Mouse (Mus musculus): ENCODE data around the gene Ano4. TPM values are rescaled to one million over a fixed set of nuclear protein-coding genes. Genes with fewer than 3 reads are reported as not detected.
A peak's percentile ranks its signal among the peaks of the same experiment; 100 is the strongest.

Gene Ano4
- total RNA-seq, 1 experiment from 2014 or later = 0.58 TPM

DNA sequence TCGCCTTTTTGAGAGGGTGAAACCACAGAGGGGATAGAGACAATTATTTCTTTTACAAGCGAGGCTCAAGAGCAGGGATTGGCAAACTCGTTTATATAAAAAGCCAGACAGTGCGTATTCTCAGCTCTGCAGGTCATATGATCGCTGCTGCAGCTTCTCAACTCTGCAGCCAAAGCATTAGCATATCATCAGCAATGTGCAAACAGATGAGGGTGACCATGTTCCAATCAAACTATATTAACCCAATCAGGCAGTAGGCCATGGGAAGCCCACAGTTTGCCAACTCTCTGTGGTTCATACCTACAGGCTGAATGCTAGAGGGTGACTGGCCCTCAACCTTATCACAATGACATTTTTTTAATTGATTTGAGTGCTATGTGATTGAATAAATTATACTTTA lies 64.2 kb downstream of the Ano4 start:
- DNase-seq = no peak

DNA sequence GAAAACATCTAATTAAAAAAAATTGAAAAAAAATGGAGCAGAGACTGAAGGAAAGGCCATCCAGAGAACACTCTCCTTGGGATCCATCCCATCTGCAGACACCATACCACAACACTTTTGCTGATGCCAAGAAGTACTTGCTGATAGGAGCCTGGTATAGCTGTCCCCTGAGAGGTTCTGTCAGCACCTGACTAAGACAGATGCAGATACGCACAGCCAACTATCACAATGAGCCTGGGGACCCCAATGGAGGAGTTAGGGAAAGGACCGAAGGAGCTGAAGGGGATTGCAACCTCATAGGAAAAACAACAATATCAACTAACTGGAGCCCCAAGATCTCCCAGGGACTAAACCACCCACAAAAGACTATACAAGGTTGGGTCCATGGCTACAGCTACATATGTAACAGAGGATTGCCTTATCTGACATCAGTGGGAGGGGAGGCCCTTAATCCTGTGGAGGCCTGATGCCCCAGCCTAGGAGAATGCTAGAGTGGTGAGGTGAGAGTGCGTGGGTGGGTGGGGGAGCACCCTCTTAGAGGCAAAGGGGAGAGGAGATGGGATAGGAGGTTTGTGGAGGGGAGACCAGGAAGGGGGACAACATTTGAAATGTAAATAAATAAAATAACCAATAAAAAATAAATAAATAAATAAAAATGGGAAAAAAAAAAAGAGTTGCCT lies 71.4 kb downstream of the Ano4 start:
- DNase-seq = no peak

DNA sequence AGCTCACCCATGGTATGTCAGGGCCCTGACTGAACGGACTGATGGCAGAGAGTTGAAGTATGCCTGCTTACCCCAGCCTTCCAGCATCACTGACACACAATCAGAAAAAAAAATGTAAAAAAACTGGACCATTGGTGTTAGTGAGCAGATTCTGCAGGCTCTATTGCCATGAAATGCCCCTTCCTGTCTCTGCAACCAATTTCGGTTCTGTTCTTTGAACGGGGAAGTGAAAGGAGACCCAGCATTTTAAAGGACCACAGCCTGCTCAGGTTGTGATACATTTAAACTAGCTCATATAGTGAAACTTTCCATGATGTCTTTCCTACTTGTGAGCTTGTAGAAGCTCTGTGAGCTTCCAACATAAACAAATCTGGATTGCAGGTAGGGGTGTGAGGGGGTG lies 77.2 kb downstream of the Ano4 start:
- DNase-seq = no peak

DNA sequence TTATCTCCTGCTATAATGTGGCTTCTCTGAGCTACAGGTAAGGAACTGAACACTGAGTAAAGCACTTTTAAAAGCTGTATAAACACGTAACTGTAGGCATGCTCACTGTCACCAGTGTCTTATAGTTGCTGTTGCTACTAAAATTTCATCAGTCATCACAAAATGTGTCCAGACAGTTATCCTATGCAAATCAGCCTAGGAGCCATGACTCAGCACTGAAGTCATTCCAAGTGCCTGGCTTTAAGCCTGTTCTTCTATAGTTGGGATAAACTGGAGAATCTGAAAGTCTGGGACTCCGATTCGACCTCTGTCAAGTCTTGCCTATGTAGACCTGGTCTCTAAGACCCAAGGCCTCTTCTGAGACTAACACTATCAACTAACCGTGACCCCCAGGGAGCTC lies 81.2 kb downstream of the Ano4 start:
- no peak for DNase-seq

DNA sequence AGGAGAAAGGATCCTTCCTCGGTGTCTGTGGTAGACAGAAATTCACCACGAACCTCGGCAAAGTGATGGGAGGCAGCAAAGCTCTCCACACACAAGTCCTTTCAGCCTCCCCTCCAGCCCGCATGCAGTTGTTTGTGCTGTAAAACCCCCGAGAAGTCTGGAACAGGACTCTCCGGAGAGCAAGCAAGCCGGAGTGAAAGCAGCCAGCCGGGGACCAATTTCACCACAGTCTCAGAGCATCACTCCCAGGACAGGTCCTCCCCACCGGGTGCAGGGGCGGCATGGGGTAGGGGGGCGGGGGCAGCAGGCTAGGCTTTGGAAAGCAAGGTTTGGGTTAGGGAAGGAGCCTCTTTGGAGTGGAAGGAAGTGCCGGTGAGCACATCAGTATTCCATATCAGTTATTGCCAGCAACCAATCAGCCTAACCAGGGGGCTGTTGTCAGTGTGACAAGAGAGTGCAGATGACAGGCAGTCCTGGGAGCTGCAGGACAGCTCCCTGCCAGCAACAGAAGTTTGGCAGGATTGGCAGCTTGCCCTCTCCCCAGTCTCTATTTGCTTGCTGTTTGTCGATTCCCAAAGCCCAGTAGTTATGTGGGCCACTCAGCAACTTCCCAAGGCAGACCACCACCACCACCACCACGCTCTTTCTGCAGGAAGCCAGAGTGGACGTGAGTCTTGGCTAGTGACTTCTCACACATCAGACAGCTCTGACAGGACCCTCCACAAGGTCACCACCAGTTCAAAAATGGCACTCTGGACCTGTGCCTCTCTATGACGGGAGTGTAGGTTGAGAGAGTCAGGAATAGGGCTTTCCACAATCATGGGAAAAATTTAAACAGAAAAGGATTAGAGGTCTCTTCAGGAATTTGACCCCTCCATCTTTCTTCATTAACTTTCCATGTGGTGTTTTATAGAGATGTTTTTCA lies 86.8 kb downstream of the Ano4 start:
- DNase-seq = peak; percentile 5

DNA sequence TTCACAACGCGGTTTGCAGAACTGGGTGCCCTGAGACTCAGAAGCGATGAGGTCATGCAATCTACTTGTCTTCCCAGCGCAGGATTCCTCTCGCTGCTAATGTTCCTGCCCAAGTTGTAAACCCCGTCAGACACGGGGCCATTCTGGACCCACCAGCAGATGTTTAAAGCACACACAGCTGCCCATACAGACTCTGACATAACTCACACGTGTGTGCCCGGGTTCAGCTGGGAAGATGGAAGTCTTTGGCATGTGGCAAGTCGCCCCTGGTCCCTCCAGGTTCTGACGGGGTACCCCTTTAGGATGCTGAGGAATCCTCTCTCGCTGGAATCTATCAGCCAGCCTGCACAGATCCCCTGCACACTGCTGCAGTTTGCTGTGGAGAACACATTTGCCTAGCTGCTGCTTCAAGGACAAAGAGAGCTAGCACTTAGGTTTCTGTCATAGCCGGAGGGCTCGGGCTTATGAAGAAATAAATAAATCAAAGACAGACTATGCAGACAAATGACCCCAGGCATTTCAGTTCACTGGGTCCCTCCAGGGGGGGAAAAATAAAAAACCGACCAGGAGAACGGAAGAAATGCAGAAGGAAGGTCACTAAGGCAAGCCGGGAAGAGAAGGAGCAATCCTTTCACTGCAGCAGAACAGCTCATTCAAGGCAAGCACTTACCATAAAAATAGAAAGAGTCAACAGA lies 87.7 kb downstream of the Ano4 start:
- no peak for DNase-seq

DNA sequence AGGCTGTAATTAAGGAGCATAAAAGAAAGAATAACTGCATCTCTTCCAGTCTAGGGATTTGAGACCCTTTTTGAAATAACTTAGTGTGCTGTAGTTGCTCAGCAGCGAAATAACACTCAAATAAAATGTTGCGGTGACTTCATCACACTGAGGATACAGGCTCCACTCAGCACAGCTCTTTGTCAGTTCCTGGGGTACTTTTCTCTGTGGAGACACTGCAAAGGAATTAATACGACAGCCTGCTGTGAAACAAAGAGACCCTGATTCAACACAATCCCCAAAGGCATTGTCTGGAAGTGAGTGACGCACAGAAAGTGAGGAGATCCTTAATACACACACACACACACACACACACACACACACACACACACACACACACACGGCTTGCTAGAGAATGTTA lies 89.8 kb downstream of the Ano4 start:
- DNase-seq = no peak

DNA sequence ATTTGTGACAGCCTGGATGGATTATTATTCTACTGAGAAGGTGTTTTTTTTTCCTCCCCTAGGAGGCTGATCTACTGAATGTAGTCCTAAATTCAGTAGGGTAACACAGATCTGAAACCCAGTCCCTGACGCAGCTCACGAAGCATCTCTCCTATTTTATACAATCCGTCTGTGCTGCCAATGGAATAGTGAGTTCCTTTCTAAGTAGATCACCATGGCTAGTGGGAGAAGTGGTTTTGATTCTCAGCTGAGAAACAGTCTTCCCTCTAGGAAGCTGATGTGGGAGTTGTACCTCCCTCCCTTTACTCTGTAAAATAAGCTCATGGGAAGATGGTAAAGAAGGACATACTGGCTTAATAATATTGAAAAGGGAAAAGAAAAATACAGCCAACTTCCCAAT lies 90.8 kb downstream of the Ano4 start:
- DNase-seq = no peak

DNA sequence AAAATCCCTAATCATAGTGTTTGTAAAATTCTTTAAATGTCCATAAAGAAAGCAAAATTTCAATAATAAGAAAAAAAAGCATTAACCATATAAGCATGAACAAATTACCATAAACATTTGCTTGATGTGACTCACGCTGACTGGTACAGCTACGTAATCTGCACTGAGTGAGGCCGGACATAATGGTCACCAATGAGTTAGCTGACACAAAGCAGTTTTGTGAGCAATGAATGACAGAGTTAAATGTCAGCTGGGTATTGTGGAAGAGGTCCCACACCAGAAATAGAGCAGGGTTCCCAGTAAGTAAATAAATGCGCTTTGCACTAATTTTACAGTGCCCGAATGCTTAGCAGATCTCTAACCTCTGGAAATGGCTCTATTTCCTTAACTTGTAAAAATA lies 91.9 kb downstream of the Ano4 start:
- no peak for DNase-seq

DNA sequence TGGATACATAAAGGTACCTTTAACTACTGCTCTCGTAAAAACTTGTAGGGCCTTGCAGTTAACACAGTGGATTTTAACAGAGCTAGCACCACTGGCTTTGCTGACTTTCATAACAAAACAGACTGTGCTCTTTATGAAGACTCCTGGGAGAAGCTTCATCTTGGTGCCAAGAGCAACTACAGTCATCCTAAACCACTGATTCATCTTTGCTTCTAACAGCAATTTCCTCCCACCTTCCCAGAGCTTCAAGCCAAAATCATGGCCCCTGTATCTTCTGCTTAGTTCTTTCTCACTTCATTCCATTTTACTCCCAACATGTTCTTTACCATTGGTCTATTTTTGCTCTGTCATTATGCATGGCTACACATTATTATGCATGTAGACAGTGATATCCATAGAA lies 100.8 kb downstream of the Ano4 start:
- no peak for DNase-seq

DNA sequence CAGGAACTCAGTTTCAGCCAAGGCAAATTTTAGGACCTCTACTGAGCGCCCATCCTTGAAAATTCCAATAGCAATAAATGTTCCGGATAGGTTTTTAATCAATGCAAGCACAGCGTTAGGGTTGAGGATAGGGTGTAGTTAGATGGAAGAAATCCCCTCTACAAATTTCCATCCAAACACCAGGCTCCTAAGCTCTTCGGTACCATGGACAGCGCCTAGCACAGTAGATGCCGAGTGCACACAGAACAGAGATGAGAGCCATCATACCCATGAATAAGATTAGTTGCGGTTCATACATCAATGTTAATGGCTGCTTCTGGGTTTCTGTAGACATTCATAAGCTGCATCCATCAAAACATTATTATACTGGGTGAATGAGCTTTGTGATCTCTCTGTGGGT lies 120.0 kb downstream of the Ano4 start:
- DNase-seq = peak; percentile 59

DNA sequence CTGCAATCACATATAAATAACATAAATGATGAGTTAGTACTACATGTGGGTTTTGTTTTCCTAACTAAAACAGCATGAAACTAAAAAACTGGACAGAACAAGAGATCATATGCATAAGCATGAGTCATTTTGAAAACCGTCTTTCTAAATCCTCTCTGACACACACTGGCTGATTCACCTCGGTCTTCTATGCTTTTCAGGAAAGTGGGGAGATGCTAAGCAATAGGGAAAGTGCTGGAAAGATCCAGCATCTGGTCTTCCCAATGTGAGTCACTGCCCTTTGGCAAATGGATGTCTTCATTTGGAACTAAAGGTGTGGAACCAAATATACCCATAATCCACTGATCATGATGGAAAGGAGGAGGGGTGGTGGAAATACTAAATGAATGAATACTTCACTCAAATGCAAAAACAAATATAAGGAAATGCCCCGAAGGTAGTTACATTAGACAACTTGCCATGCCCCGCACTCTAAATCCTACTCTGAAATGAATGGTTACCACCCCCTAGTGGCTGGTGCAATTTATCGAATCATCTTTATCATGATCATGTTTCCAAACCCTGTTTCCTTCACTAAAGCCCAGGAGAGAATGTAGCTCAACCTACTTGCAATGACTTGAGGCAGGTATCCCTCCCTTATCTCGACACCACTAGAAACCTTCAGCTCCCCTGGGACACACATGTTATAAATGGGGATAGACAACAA lies 122.1 kb downstream of the Ano4 start:
- DNase-seq = no peak

DNA sequence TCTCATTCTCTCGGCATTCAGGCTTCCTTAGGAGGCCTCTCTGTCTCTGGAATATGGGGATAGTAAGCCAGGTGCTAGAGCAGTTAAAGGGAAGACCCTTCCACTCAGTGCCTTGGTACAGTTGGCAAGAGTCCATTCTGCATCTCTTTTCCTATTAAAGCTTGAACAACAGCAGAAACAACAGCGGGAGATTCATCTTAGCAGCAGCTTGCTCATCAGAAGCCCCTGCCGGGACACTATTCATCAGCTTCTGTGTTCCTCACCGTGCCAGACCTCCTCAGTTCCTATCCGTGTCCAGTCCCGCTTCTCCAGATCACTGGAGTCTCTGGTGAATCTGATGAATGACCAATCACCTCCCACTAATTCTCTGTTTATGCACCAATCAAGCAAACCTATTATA lies 128.5 kb downstream of the Ano4 start:
- no peak for DNase-seq

DNA sequence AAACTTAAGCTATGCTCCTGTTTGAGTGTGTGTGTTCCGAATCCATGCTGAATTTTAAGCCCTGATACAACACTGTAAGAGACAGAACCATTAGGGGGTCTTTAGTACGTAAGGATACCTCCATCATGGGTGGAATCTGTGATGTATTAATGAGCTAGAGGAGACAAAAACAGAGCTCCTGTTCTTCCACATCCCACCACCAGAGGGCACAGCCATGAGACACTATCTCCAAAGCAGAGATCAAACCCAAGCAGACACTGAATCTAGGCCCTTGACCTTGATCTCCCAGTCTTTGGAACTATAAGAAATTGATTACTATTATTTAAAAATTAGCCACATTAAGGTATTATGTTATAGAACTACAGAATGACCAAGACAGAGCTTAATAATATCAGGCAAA lies 138.7 kb downstream of the Ano4 start:
- peak; percentile 17 for DNase-seq

DNA sequence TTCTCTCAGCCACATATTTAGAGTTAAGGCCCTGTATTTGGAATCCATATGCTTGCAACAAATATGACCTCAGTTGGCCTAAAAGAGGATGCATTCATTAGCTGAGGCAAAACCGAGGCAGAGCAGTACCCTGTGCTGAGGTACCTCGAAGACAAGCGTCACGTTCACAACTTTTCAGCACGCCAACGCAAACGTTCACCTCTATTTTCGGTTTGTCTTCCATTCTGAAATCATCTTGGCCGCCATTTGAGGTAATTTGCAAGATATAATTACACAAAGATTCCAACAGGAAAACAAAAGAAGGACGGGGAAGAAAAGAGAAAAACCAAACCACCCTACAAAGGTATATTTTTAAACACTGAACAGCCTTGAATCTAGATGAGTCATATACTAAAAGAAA lies 148.1 kb downstream of the Ano4 start:
- no peak for DNase-seq

DNA sequence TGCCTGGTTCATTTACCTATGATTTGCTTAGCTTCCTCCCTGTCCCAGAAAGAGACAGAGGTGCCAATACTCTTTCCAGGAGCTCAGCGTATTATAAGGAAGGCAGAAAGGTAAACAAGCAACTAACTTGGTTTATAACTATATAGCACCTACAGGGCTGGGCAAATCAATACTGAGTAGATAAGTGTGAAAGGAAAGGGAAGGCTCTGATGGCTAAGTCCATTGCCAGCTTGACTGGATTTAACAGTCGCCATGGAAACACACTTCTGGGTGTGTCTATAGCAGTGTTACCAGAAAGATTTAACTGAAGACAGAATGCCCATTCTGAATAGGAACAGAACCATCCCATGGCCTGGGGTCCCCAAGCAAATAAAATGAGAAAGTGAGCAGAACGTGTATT lies 149.5 kb downstream of the Ano4 start:
- no peak for DNase-seq

DNA sequence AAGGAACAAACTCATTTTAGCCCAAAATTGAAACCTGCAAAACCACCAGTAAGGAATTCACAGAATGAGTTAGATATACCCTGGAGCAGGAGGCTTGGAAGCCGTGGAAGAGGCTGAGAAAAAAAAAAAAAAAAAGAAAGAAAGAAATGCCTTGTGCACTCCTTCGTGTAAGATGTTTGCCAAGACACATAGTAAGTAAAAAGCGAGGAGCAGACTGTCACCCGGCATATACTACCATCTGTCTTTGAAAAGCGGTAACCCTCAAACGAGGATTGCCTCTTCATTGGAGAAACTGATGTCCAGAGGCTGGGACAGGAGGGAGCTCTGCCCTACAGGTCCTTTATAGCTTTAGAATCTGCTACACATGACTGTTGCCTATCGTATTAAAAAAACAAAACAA lies 150.1 kb downstream of the Ano4 start:
- DNase-seq = no peak

DNA sequence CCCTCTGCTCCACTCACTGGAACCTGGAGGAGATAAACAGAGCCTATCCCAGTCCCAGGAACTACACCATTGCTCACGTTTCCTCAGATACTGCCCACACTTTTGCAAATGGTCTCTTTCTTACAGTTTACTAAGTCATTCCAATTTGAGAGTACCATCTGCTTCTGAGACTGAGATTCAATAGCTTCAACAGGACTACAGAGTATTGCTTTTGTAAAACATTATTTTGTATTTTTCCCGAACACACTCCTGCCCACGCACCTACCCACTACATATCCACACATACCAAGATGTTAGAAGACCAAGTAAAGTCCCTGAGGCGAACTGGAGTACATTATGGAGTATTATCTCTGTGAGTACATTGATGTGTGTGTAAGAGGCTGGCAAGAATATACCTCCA lies 166.6 kb downstream of the Ano4 start:
- DNase-seq = no peak

DNA sequence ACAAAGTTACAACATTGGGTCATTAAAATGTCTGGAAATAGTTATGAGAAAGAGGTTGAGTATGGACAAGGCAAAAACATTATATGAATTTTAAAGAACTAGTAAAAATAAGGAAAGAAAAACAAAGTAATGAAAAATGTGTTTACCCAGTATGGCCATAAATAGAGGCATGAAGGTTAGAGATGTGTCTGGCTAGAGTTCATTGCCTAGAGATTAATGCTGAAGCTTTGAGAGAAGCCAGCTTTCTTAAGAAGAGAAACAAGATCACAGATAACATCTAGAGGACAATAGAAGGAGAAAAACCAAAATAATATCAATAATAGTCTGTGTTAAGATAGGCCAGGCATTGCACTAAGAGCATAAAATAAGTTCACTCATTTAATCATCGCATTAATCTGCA lies 180.0 kb downstream of the Ano4 start:
- no peak for DNase-seq

DNA sequence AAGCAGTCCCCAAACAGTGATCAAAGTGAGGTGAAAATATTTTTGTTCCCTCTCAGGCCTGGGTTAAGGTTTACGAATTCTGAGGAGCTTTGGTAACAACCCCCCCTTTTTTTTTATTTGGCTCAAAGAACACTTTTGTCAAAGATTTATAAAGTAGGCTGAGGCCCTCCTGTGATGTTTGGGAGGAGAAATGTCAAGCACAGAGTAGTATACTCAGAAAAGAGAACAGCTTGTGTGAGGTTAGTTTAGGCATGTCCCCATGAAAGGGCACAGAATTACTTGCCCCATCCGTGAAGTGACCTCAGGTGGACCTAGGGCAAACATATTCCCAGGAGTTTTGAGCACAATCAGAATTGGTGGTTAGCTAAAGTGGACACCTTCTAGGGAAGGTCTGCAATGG lies 189.1 kb downstream of the Ano4 start:
- DNase-seq = no peak

DNA sequence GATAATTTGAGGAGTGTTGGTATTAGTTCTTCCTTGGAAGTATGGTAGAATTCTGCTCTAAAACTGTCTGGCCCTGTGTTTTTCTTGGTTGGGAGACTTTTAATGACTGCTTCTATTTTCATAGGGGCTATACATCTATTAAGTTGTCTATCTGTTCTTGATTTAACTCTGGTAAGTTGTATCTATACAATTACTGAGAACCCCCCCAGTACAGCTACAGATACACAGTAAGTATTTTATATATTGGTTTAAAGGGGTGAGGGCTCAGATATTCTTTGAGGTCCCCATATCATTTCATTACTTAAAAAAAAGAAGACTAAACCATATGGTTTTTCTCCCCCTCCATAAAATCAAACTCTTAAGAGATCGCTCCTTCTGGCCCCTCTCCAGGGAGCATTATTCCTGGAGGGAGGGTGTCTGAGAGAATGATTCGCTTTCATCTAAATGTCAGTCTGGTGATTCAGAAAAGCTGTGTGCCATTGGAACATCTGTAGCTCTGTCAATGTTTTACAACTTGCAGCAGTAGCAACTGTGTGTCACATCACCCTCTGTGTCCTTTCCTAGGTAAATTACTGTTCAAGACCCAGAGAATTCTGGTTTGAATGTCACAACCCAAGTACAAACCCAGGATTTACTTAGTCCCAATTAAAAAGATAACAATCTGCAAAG lies 189.6 kb downstream of the Ano4 start:
- DNase-seq = peak; percentile 21

DNA sequence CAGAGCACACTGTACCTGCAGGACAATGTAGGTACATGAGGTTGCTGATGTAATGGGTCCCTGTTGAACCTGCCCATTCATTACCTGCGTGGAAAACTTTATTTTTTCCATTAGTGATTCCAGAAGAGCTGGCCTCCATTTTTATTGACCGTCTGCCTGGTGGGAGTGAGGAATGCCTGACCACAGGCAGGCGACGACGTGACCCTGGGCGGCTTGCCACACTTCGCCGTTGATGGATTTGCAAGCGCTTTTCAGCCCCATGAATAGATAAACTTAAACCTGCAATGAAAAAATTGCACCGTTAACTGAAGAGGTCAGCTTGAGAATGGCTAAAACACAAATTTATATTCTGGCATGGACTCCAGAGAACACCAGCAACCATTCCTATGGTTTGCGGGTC lies 195.4 kb downstream of the Ano4 start:
- DNase-seq = peak; percentile 2
